Mouse (Mus musculus): Measurements from ENCODE around the gene 9930111J21Rik2. TPM values are rescaled to one million over a fixed set of nuclear protein-coding genes. Genes with fewer than 3 reads are reported as not detected.
"Not testable (repeated sequence)": the region's sequence is repeated elsewhere in the genome, so short reads cannot be mapped to it uniquely, and the experiment has no call there.

Gene 9930111J21Rik2
- polyA plus RNA-seq, 1 experiment from 2014 or later: 0.83 TPM

GRCm38 (mm10) chr11:48994018-48994417 lies 57.0 kb downstream of the 9930111J21Rik2 start, which contains the start of gene Tgtp1:
Tgtp1 (minus strand) TSS chr11:48994172.
- not testable (repeated sequence) for H3K27me3 ChIP-seq; H3K9ac ChIP-seq; H3K4me2 ChIP-seq (replicated peaks); H3K4me1 ChIP-seq; H3K4me3 ChIP-seq (replicated peaks); H3K27ac ChIP-seq (replicated peaks); H3K36me3 ChIP-seq; ATAC-seq (ENCODE audit: insufficient number of reproducible peaks, low FRiP score, low TSS enrichment, low read depth); H3K9me3 ChIP-seq (replicated peaks)
- WGBS: 36% methylated on average over 2 of the region's 2 CpGs

GRCm38 (mm10) chr11:48993296-48993695 lies 57.7 kb downstream of the 9930111J21Rik2 start:
- not testable (repeated sequence) for H3K4me2 ChIP-seq (replicated peaks); H3K27me3 ChIP-seq; H3K4me3 ChIP-seq (replicated peaks); ATAC-seq (ENCODE audit: insufficient number of reproducible peaks, low FRiP score, low TSS enrichment, low read depth); H3K9me3 ChIP-seq (replicated peaks); H3K36me3 ChIP-seq; H3K4me1 ChIP-seq; H3K27ac ChIP-seq (replicated peaks); H3K9ac ChIP-seq
- WGBS: 69% methylated on average over 10 of the region's 10 CpGs

GRCm38 (mm10) chr11:48991740-48992520 lies 59.1 kb downstream of the 9930111J21Rik2 start, which contains the start of gene Gm12185:
Gm12185 (minus strand) TSS chr11:48992226.
- H3K9me3 ChIP-seq (replicated peaks); H3K27me3 ChIP-seq; H3K4me2 ChIP-seq (replicated peaks); ATAC-seq (ENCODE audit: insufficient number of reproducible peaks, low FRiP score, low TSS enrichment, low read depth); H3K4me3 ChIP-seq (replicated peaks); H3K9ac ChIP-seq; H3K36me3 ChIP-seq; H3K27ac ChIP-seq (replicated peaks); H3K4me1 ChIP-seq: not testable (repeated sequence)
- WGBS: 53% methylated on average over 4 of the region's 4 CpGs

- 49% methylated on average over 2 of the region's 2 CpGs for WGBS
Measured at GRCm38 (mm10) chr11:48989981-48990380, 61.1 kb downstream of the 9930111J21Rik2 start.

GRCm38 (mm10) chr11:48988219-48988618 lies 62.8 kb downstream of the 9930111J21Rik2 start:
- H3K36me3 ChIP-seq; H3K27ac ChIP-seq (replicated peaks); ATAC-seq (ENCODE audit: insufficient number of reproducible peaks, low FRiP score, low TSS enrichment, low read depth); H3K4me2 ChIP-seq (replicated peaks); H3K27me3 ChIP-seq; H3K4me3 ChIP-seq (replicated peaks); H3K9ac ChIP-seq; H3K9me3 ChIP-seq (replicated peaks); H3K4me1 ChIP-seq: not testable (repeated sequence)
- 68% methylated on average over 2 of the region's 3 CpGs for WGBS

More at GRCm38 (mm10) chr11:48989981-48990380, 61.1 kb downstream of the 9930111J21Rik2 start:
- H3K4me1 ChIP-seq; H3K27ac ChIP-seq (replicated peaks); H3K27me3 ChIP-seq; H3K9ac ChIP-seq; H3K4me2 ChIP-seq (replicated peaks); ATAC-seq (ENCODE audit: insufficient number of reproducible peaks, low FRiP score, low TSS enrichment, low read depth); H3K36me3 ChIP-seq; H3K9me3 ChIP-seq (replicated peaks); H3K4me3 ChIP-seq (replicated peaks): not testable (repeated sequence)

GRCm38 (mm10) chr11:48982848-48983247 lies 68.2 kb downstream of the 9930111J21Rik2 start:
- ATAC-seq (ENCODE audit: insufficient number of reproducible peaks, low FRiP score, low TSS enrichment, low read depth): not testable (repeated sequence)
- WGBS: no CpG with 5 or more reads among the region's 3 CpGs

GRCm38 (mm10) chr11:48980052-48980451 lies 71.0 kb downstream of the 9930111J21Rik2 start:
- no CpG with 5 or more reads among the region's 5 CpGs for WGBS
- not testable (repeated sequence) for H3K27me3 ChIP-seq; H3K4me2 ChIP-seq (replicated peaks); H3K36me3 ChIP-seq; H3K9ac ChIP-seq; H3K27ac ChIP-seq (replicated peaks); H3K9me3 ChIP-seq (replicated peaks); H3K4me3 ChIP-seq (replicated peaks); H3K4me1 ChIP-seq; ATAC-seq (ENCODE audit: insufficient number of reproducible peaks, low FRiP score, low TSS enrichment, low read depth)

More at GRCm38 (mm10) chr11:48982848-48983247, 68.2 kb downstream of the 9930111J21Rik2 start:
- H3K9me3 ChIP-seq (replicated peaks); H3K9ac ChIP-seq; H3K4me3 ChIP-seq (replicated peaks); H3K27ac ChIP-seq (replicated peaks); H3K36me3 ChIP-seq; H3K27me3 ChIP-seq; H3K4me1 ChIP-seq; H3K4me2 ChIP-seq (replicated peaks): not testable (repeated sequence)

GRCm38 (mm10) chr11:48979251-48979650 lies 71.8 kb downstream of the 9930111J21Rik2 start, which contains the start of gene 9930111J21Rik1:
9930111J21Rik1 (minus strand) TSS chr11:48979398.
- ATAC-seq (ENCODE audit: insufficient number of reproducible peaks, low FRiP score, low TSS enrichment, low read depth); H3K27me3 ChIP-seq: not testable (repeated sequence)
- no CpG with 5 or more reads among the region's 3 CpGs for WGBS

GRCm38 (mm10) chr11:48978240-48978939 lies 72.7 kb downstream of the 9930111J21Rik2 start, which contains the start of gene Olfr56:
Olfr56 (plus strand) TSS chr11:48978889.
- not testable (repeated sequence) for H3K4me2 ChIP-seq (replicated peaks); H3K36me3 ChIP-seq; H3K9ac ChIP-seq; H3K4me3 ChIP-seq (replicated peaks); H3K27ac ChIP-seq (replicated peaks); H3K4me1 ChIP-seq; H3K9me3 ChIP-seq (replicated peaks); H3K27me3 ChIP-seq; ATAC-seq (ENCODE audit: insufficient number of reproducible peaks, low FRiP score, low TSS enrichment, low read depth)
- WGBS: no CpG with 5 or more reads among the region's 1 CpGs

More at GRCm38 (mm10) chr11:48979251-48979650, 71.8 kb downstream of the 9930111J21Rik2 start, which contains the start of gene 9930111J21Rik1:
- H3K27ac ChIP-seq (replicated peaks); H3K9me3 ChIP-seq (replicated peaks); H3K9ac ChIP-seq; H3K4me2 ChIP-seq (replicated peaks); H3K4me1 ChIP-seq; H3K36me3 ChIP-seq; H3K4me3 ChIP-seq (replicated peaks): not testable (repeated sequence)

GRCm38 (mm10) chr11:48974686-48975085 lies 76.4 kb downstream of the 9930111J21Rik2 start:
- H3K36me3 ChIP-seq; H3K4me2 ChIP-seq (replicated peaks); H3K27ac ChIP-seq (replicated peaks); H3K9ac ChIP-seq; ATAC-seq (ENCODE audit: insufficient number of reproducible peaks, low FRiP score, low TSS enrichment, low read depth); H3K4me3 ChIP-seq (replicated peaks); H3K9me3 ChIP-seq (replicated peaks); H3K4me1 ChIP-seq; H3K27me3 ChIP-seq: not testable (repeated sequence)
- no CpG with 5 or more reads among the region's 1 CpGs for WGBS

Measured in embryonic facial prominence, embryonic 15.5 days (tissue).